Mouse (Mus musculus) limb, embryonic 14.5 days (tissue): Measurements from ENCODE around the gene Ly6g6c. TPM values are rescaled to one million over a fixed set of nuclear protein-coding genes. Genes with fewer than 3 reads are reported as not detected.
A peak's percentile ranks its signal among the peaks of the same experiment; 100 is the strongest.

Experiments used
- ATAC-seq: fragments of 200-750 bp; cut with Nextera tagmentation; 2 replicates; pipeline ENCODE4 v1.8.0; 2017; ENCODE audit warnings: low read depth, moderate number of reproducible peaks, moderate TSS enrichment; ENCODE audit not compliant: low FRiP score
- DNase-seq: peaks from one replicate; pipeline ENCODE4 v3.0.0-alpha.2; 2015; ENCODE audit warnings: low spot score
- H3K27ac ChIP-seq: fragments of 300-500 bp; sonication (generic); replicated peaks from 2 replicates; pipeline ENCODE4 v1.5.1; 2014; ENCODE audit warnings: low read depth, mild to moderate bottlenecking, low read length, moderate library complexity, mixed read lengths
- H3K27me3 ChIP-seq: fragments of 300-500 bp; sonication (generic); 2 replicates; pipeline ENCODE4 v1.6.1; 2014; ENCODE audit warnings: low read length, mixed read lengths; ENCODE audit not compliant: control insufficient read depth, insufficient read depth
- H3K36me3 ChIP-seq: fragments of 300-500 bp; sonication (generic); 2 replicates; pipeline ENCODE4 v1.6.1; 2014; ENCODE audit warnings: mild to moderate bottlenecking, low read length, moderate library complexity, mixed read lengths; ENCODE audit not compliant: control insufficient read depth, insufficient read depth
- H3K4me1 ChIP-seq: fragments of 300-500 bp; sonication (generic); 2 replicates; pipeline ENCODE4 v1.6.1; 2014; ENCODE audit warnings: antibody characterized with exemption, low read length, mixed read lengths; ENCODE audit not compliant: control insufficient read depth, insufficient read depth
- H3K4me2 ChIP-seq: fragments of 300-500 bp; sonication (generic); replicated peaks from 2 replicates; pipeline ENCODE4 v1.6.1; 2014; ENCODE audit warnings: low read depth, mild to moderate bottlenecking, low read length, moderate library complexity; ENCODE audit not compliant: severe bottlenecking
- H3K4me3 ChIP-seq: fragments of 300-500 bp; sonication (generic); replicated peaks from 2 replicates; pipeline ENCODE4 v1.5.1; 2014; ENCODE audit warnings: low read length
- H3K9ac ChIP-seq: fragments of 300-500 bp; sonication (generic); 2 replicates; pipeline ENCODE4 v1.6.1; 2014; ENCODE audit warnings: mild to moderate bottlenecking, low read depth, low read length, moderate library complexity; ENCODE audit not compliant: severe bottlenecking
- H3K9me3 ChIP-seq: fragments of 300-500 bp; sonication (generic); 2 replicates; pipeline ENCODE4 v1.6.1; 2016; ENCODE audit warnings: low read length; ENCODE audit not compliant: control insufficient read depth
- POLR2A ChIP-seq: fragments of 200-500 bp; IDR thresholded peaks from 2 replicates; pipeline ENCODE4 v1.8.0; 2012; ENCODE audit warnings: inconsistent platforms, mild to moderate bottlenecking, moderate library complexity, borderline replicate concordance; ENCODE audit not compliant: insufficient read depth, insufficient read length; ENCODE audit errors: extremely low read depth
- WGBS: fragments of 180-500 bp; shearing (Covaris S2); extraction: QIAGEN DNeasy Blood & Tissue Kit; methylation state at CpG from one replicate; pipeline ENCODE4 v1.1.7; 2014; 5-methylcytosine and 5-hydroxymethylcytosine counted together
- polyA plus RNA-seq, 2 experiments: library from polyadenylated mRNA; depleted of rRNA in 1 of 2; stranded (reverse) in 1 of 2; unstranded in 1 of 2; fragments of >200 nt; fragmentation: Nextera tagmentation in 1 of 2; extraction: Ambion mirVana in 1 of 2; gene quantifications; 2 replicates each; pipeline versions ENCODE4 v1.2.1 to v1.2.3; 2012 to 2014

Ly6g6c gene
- polyA plus RNA-seq, 2 experiments, result 5.5 to 22.3 TPM

DNA sequence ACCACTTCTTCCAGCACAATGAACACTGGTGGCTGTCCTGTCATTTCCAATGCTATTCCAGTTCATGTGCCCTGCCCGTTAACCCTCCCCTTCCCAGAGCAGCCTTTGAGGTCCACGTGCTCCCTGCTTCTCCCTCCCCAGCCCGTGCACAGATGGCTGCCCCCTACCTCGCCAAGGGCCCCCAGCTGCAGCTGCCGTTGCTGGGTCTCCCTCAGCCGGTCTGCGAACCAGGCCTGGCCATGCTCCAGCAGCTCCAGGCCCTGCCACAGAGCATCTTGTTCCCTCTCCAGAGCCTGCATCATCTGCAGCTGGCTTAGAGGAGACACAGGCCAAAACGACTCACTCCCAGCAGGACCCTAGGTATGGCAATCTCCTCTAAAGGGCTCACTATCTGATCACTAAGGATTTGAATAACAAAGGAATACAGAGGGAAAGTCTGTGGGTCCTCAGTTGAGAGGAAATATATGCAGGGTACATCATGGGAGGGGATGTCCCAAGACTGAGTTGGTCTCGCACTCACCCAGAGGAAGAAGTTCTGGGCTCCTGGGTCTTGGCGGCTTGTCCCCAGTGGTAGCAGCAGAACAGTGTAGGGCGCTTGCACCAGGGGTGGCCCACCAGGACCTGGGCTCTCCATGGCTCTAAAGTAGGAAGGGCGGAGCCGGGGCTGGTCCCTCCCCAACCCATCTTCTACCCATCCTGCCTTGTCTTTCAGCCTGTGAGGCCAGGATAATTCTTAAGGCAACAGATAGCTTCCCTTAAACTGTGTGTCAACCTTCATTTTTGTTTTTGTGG lies 37.7 kb upstream of the Ly6g6c start, which contains the start of gene Sapcd1:
Gene Sapcd1 (minus strand): TSS at position 740 of the 792 bp plus-strand sequence.
- H3K36me3 ChIP-seq, result no peaks in the 10 kb centered on the region
- peak within 1 kb of the TSS; percentile 7 for H3K4me3 ChIP-seq
- H3K27me3 ChIP-seq, result no peaks in the 10 kb centered on the region
- peak; percentile 73 for DNase-seq
- 34% methylated on average over 13 of the region's 13 CpGs for WGBS
- H3K4me2 ChIP-seq, result peak within 1 kb of the TSS; percentile 8; the same call in 1 of the 2 replicates
- H3K9ac ChIP-seq, result 0 out of 2 replicates have a peak within 1 kb of the TSS, but pooled peaks have one; percentile 34
- no peak for TF ChIP-seq POLR2A
- peaks cover 13% of the 10 kb centered on the region; the same call in 1 of the 2 replicates for H3K4me1 ChIP-seq
- peak; percentile 77 for ATAC-seq
- H3K27ac ChIP-seq, result peak within 1 kb of the TSS; percentile 61
- H3K9me3 ChIP-seq, result no peaks in the 10 kb centered on the region

DNA sequence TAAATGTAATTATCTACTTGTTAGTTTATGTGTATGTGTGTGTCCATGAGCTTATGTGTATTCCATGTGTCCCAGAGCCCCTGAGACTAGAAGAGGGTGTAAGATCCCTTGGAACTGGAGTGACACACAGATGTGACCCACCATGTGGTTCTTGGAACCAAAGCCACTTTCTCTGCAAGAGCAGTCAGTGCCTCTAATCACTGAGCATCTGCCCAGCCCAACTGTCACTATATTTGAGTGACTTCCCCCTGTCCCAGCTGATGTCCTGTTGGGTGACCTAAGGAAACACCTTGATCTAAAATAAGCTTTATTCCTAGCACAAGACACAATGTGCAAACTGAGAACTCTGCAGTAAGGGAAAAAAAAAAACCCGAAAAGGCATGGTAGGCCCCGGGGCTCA lies 36.9 kb upstream of the Ly6g6c start:
- Histone ChIP-seq H3K4me1 (peaks cover 13% of the 10 kb centered on the region; the same call in 1 of the 2 replicates), H3K36me3 (no peaks in the 10 kb centered on the region), H3K27ac (no peak overlapping the region), H3K4me3 (no peak overlapping the region), H3K9ac (0 out of 2 replicates have a peak overlapping the region, but pooled peaks have one; percentile 8), H3K27me3 (no peaks in the 10 kb centered on the region), H3K4me2 (no peak overlapping the region), H3K9me3 (no peaks in the 10 kb centered on the region)
- no peak for TF ChIP-seq POLR2A
- WGBS, result 91% methylated on average over 2 of the region's 2 CpGs
- DNase-seq (no peak), ATAC-seq (no peak)

DNA sequence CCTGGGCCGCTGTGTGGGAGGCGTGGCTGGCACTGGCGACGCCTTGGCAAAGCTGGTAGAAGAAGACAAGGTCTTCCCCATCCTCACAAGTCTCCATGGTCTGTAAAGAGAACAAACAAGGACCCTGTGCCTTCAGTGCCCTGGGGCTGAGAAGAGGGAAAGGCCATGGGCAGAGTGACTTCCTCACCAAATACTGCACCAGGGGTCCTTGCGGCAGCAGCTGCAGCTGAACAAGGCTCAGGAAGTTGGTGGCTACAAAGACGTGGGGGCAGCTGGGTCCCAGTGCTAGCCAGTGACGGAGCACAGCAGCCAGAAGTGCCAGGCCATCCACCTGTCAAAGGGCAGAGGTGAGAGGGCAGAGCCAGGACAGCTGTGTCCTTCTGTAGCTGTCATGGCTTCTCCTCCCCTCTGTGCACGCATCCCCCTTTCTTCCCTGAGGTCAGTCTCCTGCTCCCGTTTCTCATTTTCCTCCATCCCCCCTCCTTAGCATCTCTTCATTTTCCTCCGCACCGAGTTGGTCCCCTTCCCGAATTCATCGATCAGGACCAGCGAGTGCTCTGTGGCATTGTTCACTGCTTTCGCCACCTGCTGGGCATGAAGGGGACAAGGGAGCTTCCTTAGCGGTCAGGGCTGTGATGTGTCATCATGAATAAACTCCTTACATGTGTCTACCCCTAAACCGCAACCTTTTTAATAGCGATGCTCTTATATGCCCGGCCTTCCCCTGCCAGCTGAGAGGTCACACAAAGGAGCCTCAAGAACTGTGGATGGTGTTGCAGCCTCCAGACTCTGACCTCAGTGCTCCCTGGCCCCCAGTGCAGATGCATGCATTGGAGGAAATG lies 35.3 kb upstream of the Ly6g6c start:
- no peak overlapping the region for H3K4me2 ChIP-seq
- 36% methylated on average over 19 of the region's 19 CpGs for WGBS
- peaks cover 13% of the 10 kb centered on the region; the same call in 1 of the 2 replicates for H3K4me1 ChIP-seq
- H3K4me3 ChIP-seq, result no peak overlapping the region
- H3K9me3 ChIP-seq, result no peaks in the 10 kb centered on the region
- no peaks in the 10 kb centered on the region for H3K36me3 ChIP-seq
- no peaks in the 10 kb centered on the region for H3K27me3 ChIP-seq
- H3K9ac ChIP-seq, result no peak overlapping the region
- DNase-seq (no peak), ATAC-seq (no peak)
- TF ChIP-seq POLR2A, result no peak
- no peak overlapping the region for H3K27ac ChIP-seq

DNA sequence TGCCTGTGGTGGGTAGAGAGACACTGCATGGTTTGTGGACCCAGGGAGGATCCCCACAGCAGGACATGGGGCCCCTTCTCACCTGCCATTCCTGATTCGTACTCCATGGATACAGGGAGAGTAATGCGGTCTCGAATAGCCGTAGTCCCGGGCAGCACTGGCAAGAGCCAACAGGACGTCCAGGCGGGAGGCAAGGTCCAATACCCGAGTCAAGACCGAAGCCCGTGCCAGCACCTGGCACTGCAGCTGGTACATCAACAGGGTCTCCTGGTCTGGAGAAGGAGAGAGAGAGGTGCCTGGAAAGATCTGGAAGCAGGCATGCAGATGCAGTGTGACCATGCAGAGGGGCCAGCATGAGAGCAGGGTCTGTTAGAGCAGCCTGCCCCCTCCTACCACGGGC lies 33.9 kb upstream of the Ly6g6c start:
- H3K36me3 ChIP-seq, result no peaks in the 10 kb centered on the region
- H3K9ac ChIP-seq, result no peak overlapping the region
- no peak for TF ChIP-seq POLR2A
- H3K4me2 ChIP-seq, result no peak overlapping the region
- H3K9me3 ChIP-seq, result no peaks in the 10 kb centered on the region
- no peak for DNase-seq
- peaks cover 8% of the 10 kb centered on the region; the same call in 1 of the 2 replicates for H3K4me1 ChIP-seq
- H3K27ac ChIP-seq, result no peak overlapping the region
- no peaks in the 10 kb centered on the region for H3K27me3 ChIP-seq
- WGBS, result 87% methylated on average over 11 of the region's 11 CpGs
- ATAC-seq, result no peak
- no peak overlapping the region for H3K4me3 ChIP-seq

DNA sequence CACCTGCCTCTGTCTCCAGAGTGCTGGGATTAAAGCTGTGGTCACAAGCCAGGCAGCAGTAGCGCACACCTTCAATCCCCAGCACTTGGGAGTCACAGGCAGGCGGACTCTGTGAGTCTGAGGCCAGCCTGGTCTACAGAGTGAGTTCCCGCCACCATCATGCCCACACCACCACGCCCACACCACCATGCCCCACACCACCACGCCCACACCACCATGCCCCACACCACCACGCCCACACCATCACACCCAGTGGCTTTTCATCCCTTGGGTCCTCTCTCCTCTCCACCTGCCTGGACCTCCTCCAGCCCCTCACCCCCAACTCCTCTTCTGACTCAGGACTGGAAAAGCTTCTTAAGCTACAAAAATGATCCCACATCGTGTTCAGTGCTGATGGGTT lies 33.3 kb upstream of the Ly6g6c start:
- Histone ChIP-seq H3K4me1 (0 out of 2 replicates have a peak, but pooled peaks cover 7% of the 10 kb centered on the region), H3K9me3 (no peaks in the 10 kb centered on the region), H3K4me2 (no peak overlapping the region), H3K27me3 (no peaks in the 10 kb centered on the region), H3K9ac (no peak overlapping the region), H3K4me3 (no peak overlapping the region), H3K27ac (no peak overlapping the region), H3K36me3 (no peaks in the 10 kb centered on the region)
- 91% methylated on average over 7 of the region's 7 CpGs for WGBS
- TF ChIP-seq POLR2A, result no peak
- DNase-seq, result no peak
- ATAC-seq, result no peak
